Mouse (Mus musculus): ENCODE results near the gene Tmem209.

DNA sequence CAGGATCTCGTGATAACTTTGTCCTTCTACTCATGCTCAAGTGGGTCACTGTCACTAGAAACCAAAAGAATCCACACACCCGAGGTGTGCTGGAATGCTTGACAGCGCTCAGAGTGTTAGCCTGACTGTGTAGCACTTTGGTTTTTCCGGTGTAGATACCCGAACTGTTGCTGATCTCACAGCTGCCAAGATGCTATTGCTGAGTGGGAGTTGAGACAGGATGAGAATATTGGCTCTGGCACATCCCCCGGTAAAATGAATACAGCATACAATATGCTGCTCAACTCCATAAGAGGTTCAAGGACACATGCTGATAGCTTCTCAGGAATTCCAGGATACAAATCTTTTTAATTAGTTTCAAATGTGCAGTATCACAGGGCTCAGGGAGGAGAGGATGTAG lies 19.2 kb upstream of the Tmem209 start:
- TF ChIP-seq NELFE (IDR thresholded peaks at IDR 0.05; ENCODE audit: low read depth, low read length) = no peak
- TF ChIP-seq ETS1 (IDR thresholded peaks at IDR 0.05; ENCODE audit: low read depth, low read length) = no peak
- no peak for TF ChIP-seq CTCF (IDR thresholded peaks at IDR 0.05 in 2 of 3, conservative IDR thresholded peaks at IDR 0.05 in 1 of 3; ENCODE audit: control insufficient read depth in 1 of 3, insufficient read depth in 1 of 3, low read depth in 2 of 3, low read length in 3 of 3, poor library complexity in 1 of 3, severe bottlenecking in 1 of 3)
- no peak for TF ChIP-seq ZNF384 (IDR thresholded peaks at IDR 0.05; ENCODE audit: low read depth, low read length)
